Comparison of ENCODE assay signal across 11 mouse cellular contexts in the genomic region with DNA sequence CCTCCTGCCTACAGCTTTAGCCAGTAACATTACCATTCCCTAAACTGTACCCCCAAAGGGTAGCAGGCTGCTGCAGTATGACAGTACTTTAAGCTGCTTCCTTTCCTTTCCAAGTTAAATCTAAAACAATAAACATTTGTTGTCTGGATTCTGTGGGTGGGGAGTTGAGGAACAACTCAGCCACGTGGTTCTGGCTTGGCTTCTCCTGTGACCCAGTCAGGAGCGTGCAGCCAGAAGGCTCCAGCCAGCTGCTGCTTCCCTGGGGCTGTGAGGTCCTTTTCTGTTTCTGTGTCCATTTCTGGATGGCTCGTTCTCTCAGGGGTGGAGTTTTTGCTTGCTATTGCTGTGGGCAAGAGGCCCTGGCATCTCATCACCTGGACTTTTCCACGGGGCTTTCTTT.
DNase-seq lines count a peak whose midpoint lies in the region; ATAC-seq and TF ChIP-seq lines count a peak whose summit lies in the region.
"Had no signal": no experiment of that assay in that cellular context is flagged by ENCODE, and none has a peak within 500 bp of the region (broad histone marks: within the 10 kb centered on the region; RNA-seq: fewer than 3 reads in every experiment).

No protein-coding gene starts in this region.

- no peak for ATAC-seq in embryonic facial prominence, embryonic 13.5 days (ENCODE audit: insufficient number of reproducible peaks, insufficient read depth, low FRiP score, low TSS enrichment, low read depth)
- peak; percentile 66 for ATAC-seq in lung, postnatal 0 days
- no peak for ATAC-seq in activated CD4-positive, CD25-positive, alpha-beta regulatory T cell, adult 4 months
- ATAC-seq: forebrain, embryonic 16.5 days had no signal

- H3K9me3 ChIP-seq in embryonic facial prominence, embryonic 13.5 days, result no peaks in the 10 kb centered on the region
- H3K9me3 ChIP-seq in embryonic facial prominence, embryonic 10.5 days, result no peaks in the 10 kb centered on the region
- no peaks in the 10 kb centered on the region for H3K9me3 ChIP-seq in lung, postnatal 0 days (ENCODE audit: low read length)
- H3K9me3 ChIP-seq: midbrain, embryonic 12.5 days had no signal

- H3K27ac ChIP-seq in embryonic facial prominence, embryonic 13.5 days, result peak overlapping the region; percentile 62
- H3K27ac ChIP-seq in embryonic facial prominence, embryonic 10.5 days (replicated peaks), result no peak overlapping the region
- peak overlapping the region; percentile 86 for H3K27ac ChIP-seq in lung, postnatal 0 days (ENCODE audit: low read length)
- H3K27ac ChIP-seq in macrophage, result peak overlapping the region; percentile 28
- H3K27ac ChIP-seq: midbrain, embryonic 12.5 days had no signal

- DNase-seq in embryonic facial prominence, embryonic 10.5 days (ENCODE audit: low spot score), result no peak
- peak; percentile 40 for DNase-seq in lung, postnatal 0 days (ENCODE audit: low spot score)
- DNase-seq in lung, postnatal 25 days (ENCODE audit: low spot score), result no peak
- DNase-seq in heart, adult 8-10 months (ENCODE audit: low spot score), result peak; percentile 59
- no peak for DNase-seq in left cerebral cortex, adult 8-10 months (ENCODE audit: low spot score in 2 of 2)
- DNase-seq: layer of hippocampus, adult 9-11 months had no signal

- 36% methylated on average over 4 of the region's 4 CpGs for WGBS in embryonic facial prominence, embryonic 13.5 days
- WGBS in embryonic facial prominence, embryonic 10.5 days, result 49% methylated on average over 4 of the region's 4 CpGs
- 31% methylated on average over 4 of the region's 4 CpGs for WGBS in lung, postnatal 0 days
- 79% methylated on average over 4 of the region's 4 CpGs for WGBS in macrophage (ENCODE audit: missing documents)

- no peaks in the 10 kb centered on the region for H3K27me3 ChIP-seq in embryonic facial prominence, embryonic 13.5 days
- no peaks in the 10 kb centered on the region for H3K27me3 ChIP-seq in embryonic facial prominence, embryonic 10.5 days (replicated peaks; ENCODE audit: low read depth, poor library complexity, severe bottlenecking)
- H3K27me3 ChIP-seq in lung, postnatal 0 days (replicated peaks; ENCODE audit: insufficient read depth, low read length), result no peaks in the 10 kb centered on the region
- H3K27me3 ChIP-seq: midbrain, embryonic 12.5 days had no signal

- no peak overlapping the region for H3K4me2 ChIP-seq in embryonic facial prominence, embryonic 13.5 days
- 0 out of 2 replicates have a peak overlapping the region, but pooled peaks have one; percentile 5 for H3K4me2 ChIP-seq in lung, postnatal 0 days (replicated peaks; ENCODE audit: low read depth, low read length)
- H3K4me2 ChIP-seq: midbrain, embryonic 12.5 days had no signal

- H3K4me1 ChIP-seq in embryonic facial prominence, embryonic 13.5 days, result peaks cover 53% of the 10 kb centered on the region
- H3K4me1 ChIP-seq in embryonic facial prominence, embryonic 10.5 days, result peaks cover 12% of the 10 kb centered on the region
- H3K4me1 ChIP-seq in lung, postnatal 0 days (ENCODE audit: insufficient read depth, low read depth, low read length), result peaks cover 7% of the 10 kb centered on the region; the same call in 1 of the 2 replicates
- H3K4me1 ChIP-seq: midbrain, embryonic 12.5 days had no signal

- no peaks in the 10 kb centered on the region for H3K79me2 ChIP-seq in macrophage (ENCODE audit: inconsistent target)

- H3K36me3 ChIP-seq in embryonic facial prominence, embryonic 13.5 days, result no peaks in the 10 kb centered on the region
- H3K36me3 ChIP-seq in embryonic facial prominence, embryonic 10.5 days (replicated peaks), result 0 out of 2 replicates have a peak, but pooled peaks cover 6% of the 10 kb centered on the region
- no peaks in the 10 kb centered on the region for H3K36me3 ChIP-seq in lung, postnatal 0 days (ENCODE audit: insufficient read depth, low read length)
- H3K36me3 ChIP-seq in macrophage (ENCODE audit: inconsistent target), result no peaks in the 10 kb centered on the region
- H3K36me3 ChIP-seq: midbrain, embryonic 12.5 days had no signal

- H3K4me3 ChIP-seq in embryonic facial prominence, embryonic 13.5 days, result no peak overlapping the region
- no peak overlapping the region for H3K4me3 ChIP-seq in embryonic facial prominence, embryonic 10.5 days
- H3K4me3 ChIP-seq in lung, postnatal 0 days (ENCODE audit: low read depth, low read length), result no peak overlapping the region
- no peak overlapping the region for H3K4me3 ChIP-seq in macrophage (ENCODE audit: inconsistent target)
- H3K4me3 ChIP-seq: midbrain, embryonic 12.5 days had no signal

- TF ChIP-seq EP300 in lung, postnatal 0 days (IDR thresholded peaks at IDR 0.05), result no peak

- no peak for TF ChIP-seq CTCF in lung, postnatal 0 days (IDR thresholded peaks at IDR 0.05)

- no peak overlapping the region for H3K9ac ChIP-seq in embryonic facial prominence, embryonic 13.5 days
- H3K9ac ChIP-seq in lung, postnatal 0 days (replicated peaks; ENCODE audit: low read depth), result no peak overlapping the region
- H3K9ac ChIP-seq: midbrain, embryonic 12.5 days had no signal

Comparison
In these comparisons a context has a peak if more than half of its experiments do, and no peak if none do; other contexts are left out.
1. DNase-seq: peak in lung, postnatal 0 days (single experiment) and heart, adult 8-10 months (single experiment); none in embryonic facial prominence, embryonic 10.5 days (single experiment), lung, postnatal 25 days (single experiment) and left cerebral cortex, adult 8-10 months (0 of 2).